Mouse (Mus musculus): ENCODE data around the gene 1700037H04Rik.

Gene 1700037H04Rik

DNA sequence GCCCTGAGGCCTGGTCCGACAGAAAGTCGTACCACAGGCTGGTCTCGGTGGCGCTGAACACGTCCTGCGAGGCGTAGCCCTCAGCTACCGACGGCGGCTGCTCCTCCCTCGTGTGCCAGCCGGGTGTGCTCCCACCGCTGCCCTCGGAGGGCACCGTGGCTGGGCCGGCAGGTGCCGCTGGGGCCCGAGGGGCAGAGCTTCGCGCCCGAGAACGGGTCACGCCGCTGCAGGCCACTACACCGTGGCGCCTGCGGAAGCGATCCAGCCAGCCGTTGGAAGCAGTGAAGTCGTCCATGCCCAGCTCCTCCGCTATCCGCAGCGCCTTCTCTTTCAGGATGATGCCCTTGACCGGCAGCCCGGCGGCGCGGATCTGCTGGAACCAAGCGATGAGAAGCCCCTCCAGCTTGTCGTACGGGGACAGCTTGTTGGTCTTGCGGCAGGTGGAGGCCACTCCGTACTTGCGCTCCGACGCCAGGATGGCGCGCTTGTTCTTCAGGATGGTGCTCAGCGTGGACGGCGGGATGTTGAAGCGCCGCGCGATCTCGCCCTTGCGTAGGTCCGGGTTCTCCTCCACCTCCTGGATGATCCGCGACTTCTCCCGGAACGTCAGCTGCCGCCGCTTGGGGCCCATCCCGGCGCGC, 19.5 kb upstream of the 1700037H04Rik start:
- peak; percentile 70 to 73 for DNase-seq (ENCODE audit: low spot score in 2 of 2)

DNA sequence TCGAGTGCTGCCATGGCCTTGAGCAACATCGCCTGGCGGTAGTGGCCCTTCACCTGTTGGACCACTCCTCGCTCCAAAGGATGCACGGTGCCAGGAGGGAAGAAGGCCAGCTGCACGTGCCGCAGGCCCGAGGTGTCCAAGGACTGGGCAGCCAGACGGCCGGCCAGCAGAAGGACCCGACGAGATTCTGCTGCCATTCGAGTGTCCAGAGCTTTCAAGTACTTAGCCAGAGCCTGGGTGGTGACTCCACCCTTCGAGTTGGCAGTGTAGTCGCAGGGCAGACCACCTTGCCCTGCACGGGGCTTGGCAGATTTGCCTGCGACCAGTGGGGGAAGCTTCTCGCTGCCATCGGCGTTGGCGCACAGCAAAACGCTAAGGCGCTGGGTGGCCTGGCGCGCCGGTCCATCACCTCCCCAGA, 19.0 kb upstream of the 1700037H04Rik start:
- DNase-seq (ENCODE audit: low spot score in 2 of 2): no peak

DNA sequence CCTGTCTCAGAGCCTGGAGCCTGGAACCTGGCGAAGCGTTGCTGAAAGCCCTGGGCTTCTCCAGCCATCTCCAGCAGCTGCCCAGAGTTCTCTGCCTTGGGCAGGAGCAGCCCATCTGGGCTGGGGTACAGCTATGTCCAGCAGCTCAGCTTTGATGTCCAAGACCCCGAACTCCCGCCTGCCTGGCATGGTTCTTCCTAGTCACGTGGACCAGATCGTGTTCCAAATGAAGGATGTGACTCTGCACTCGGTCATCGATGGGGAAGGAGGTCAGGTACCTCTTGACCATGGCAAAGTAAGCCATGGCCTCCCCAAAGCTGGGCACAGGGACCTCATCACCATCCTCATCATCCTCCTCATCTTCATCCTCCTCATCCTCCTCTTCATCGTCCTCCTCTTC, 18.1 kb upstream of the 1700037H04Rik start:
- DNase-seq (ENCODE audit: low spot score in 2 of 2): no peak

DNA sequence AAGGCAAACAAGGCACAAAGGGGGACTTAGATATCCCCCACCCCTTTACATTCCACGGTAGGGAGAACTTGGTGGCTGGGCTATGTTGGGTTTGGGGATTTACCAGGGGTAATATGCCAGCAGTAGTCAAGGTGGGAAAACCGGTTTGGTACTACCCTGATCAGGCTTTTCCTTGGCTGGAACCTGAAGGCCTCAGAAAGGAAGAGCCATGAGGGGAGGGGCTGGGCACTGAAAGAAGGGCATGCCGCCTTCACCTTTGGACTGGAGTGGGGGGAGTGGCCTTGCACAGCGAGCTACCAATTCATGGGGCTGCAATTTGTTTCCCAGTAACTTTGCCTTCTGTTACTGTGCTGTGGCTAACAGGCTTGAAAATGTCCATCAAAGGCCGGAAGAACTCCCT, 16.6 kb upstream of the 1700037H04Rik start:
- DNase-seq (ENCODE audit: low spot score in 2 of 2): no peak

DNA sequence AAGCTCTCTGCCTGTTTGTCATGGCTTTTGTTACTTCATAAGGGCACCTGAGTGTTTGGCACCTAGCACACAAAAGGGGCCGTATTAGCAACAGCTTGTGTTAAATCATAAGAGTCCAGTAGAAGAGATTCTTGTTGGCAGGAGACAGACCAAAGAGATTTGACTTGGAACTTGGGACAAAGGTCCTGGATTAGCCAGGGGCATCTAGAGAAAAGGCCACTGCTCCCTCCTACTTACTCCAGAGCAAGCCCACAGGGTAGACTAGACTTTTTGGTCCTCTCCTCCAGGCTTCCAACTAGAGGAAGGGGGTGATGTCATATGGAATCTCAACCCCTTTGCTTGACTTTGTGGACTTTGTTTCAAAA, 16.0 kb upstream of the 1700037H04Rik start:
- no peak for DNase-seq (ENCODE audit: low spot score in 2 of 2)

DNA sequence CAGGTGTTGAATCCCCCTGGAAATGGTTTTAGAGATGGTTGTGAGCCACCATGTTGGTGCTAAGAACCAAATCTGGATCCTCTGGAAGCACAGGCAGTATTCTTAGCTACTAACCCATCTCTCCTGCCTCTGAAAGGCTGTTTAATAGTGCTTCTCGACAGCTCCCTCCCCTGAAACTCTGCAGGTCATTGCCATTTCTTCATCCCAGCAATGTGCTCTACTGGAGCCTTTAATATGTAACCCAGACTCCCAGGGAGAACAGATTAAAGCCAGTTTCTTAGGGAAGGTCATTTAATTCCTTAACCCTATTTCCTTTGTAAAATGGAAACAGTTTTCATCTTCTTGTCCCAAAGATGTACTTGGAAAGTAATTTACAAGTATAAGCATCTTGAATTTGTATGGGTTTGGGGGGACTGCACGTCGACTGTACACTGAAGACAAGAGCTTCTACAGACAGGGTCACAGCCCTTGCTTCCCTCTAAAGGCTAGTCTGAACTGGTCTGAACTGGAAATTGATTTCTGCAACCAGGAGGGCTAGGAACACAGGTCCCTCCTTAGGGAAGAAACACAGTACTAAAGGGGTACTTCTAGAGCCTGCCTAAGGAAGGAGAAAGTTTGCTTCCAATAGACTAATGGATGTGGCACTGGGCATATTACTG, 15.5 kb upstream of the 1700037H04Rik start:
- DNase-seq (ENCODE audit: low spot score in 2 of 2): no peak

DNA sequence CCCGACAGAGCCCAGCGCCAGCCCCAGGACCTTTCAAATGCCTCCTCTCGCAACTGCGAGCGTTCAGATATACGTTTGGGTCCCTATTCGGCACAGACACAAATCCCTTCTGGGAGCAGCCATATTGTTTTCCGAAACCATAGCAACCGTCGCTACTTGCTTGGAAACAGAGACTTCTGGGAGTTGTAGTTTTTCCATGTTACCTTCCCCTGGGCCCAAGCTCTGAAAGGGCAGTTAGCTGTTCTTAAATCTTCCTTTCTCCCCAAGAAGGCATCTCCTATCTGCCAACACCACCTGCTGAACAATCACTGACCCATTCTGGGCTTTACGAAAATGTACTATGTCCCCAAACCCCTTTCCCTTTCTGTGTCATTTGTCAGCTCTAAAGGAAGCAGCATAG, 14.8 kb upstream of the 1700037H04Rik start:
- DNase-seq (ENCODE audit: low spot score in 2 of 2): peak in 1 of 2 experiments; percentile 65

DNA sequence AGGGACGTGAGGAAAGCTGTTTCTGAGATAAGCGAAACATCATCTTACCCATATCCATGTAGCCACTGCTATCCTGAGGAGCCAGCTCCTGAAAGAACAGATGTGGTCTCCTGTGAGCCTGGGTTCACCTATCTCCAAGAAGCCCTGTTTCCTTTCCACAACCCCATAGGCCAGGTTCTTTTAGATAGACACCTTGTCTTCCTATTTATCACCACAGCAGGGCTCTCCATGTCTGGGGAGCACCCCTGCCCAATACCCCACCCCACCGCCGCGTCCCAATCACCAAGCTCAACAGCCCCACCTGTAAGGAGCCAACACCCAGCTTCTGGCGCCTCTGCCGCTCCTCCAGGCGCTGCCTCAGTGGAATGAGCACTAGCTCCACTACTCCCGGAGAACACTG, 12.4 kb upstream of the 1700037H04Rik start:
- DNase-seq (ENCODE audit: low spot score in 2 of 2): peak in 1 of 2 experiments; percentile 45

DNA sequence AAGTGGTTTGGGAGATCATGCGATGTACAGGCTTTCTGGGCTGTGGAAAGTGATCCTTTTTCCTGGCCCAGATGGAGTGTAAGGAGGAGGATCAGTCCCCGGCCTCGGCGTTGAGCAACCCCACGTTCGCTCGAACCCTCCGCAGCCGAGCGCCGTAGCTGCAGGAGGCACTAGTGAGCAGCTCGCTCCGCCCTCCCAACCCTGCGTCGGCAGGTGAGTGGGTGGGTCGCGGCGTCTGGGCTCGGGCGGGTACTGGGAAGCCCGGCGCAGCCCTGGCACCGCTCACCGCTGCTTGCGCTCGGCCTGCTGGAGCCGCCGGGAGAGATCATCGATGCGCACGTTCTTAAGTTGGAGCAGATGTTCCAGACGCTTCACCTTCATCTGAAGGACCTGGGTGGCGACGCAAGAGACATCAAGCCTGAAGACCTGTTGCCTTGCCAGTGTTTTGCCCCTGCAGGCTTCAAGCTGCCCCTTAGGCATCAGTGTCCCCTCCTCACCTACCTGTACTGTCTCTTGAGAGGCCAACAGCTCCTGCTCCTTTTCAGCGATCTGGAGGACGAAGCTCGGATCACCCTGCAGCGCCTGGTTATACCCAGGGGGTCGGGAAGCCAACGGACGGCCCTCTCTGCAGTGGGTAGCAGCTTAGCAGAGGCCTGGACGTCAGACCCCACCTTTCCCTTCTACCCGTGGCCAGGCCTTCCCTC, 11.7 kb upstream of the 1700037H04Rik start:
- peak in 1 of 2 experiments; percentile 76 for DNase-seq (ENCODE audit: low spot score in 2 of 2)

DNA sequence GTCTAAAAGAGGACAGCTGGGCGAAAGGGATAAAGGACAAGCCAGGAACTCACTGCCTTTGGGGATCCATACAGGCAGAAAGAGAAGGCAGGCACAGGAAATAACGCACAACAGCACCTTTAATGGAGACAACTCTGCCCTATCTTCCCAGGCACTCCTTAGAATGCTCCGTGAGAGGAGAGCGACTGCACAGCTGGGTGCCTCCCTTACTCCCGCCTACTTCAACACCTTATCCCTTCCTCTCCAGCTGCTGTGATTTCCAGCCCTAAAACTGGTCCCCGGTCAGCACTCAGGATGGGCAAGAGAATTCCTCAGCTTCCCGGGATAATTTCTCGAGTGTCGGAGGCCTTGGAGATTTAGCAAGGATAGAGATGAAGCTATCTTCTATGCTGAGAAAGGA, 11.1 kb upstream of the 1700037H04Rik start:
- DNase-seq (ENCODE audit: low spot score in 2 of 2): no peak

DNA sequence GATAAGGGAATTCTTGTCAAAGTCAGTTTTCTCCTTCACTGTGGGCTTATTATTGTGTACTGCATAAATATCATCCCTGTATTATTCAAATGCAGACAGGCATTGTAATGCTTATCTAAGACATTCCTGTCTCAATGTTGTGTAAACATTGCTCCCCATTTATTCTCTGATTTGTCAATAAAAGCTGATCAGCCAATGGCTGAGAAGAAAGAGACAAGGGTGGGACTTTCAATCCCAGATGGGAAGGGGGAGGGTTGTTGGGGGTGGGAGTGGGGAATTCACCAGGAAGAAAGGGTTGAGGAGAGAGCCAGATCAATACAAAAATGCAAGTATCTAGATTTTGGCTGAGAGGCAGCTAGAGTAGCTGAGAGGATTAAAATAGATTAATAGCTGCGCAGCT, 9.0 kb upstream of the 1700037H04Rik start:
- DNase-seq (ENCODE audit: low spot score in 2 of 2): no peak

DNA sequence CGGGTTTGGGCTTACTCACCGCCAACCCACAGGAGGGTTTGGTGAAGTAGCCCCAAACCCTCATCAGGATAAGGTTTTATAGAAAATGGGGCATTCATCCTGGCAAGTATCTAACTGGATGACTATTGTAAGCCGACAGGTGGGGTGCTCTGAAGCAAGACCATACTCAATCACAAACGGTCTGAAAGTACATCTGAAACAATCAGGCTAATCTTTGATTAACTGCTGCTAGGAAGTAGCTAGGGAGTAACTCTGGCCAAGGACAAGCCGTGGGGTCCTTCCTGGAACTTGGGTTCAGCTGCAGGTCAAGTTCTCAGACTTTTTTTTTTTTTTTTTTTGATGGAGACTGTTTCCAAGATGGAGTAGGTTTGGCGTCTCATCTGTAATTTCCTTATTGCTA, 8.1 kb upstream of the 1700037H04Rik start:
- DNase-seq (ENCODE audit: low spot score in 2 of 2): no peak

DNA sequence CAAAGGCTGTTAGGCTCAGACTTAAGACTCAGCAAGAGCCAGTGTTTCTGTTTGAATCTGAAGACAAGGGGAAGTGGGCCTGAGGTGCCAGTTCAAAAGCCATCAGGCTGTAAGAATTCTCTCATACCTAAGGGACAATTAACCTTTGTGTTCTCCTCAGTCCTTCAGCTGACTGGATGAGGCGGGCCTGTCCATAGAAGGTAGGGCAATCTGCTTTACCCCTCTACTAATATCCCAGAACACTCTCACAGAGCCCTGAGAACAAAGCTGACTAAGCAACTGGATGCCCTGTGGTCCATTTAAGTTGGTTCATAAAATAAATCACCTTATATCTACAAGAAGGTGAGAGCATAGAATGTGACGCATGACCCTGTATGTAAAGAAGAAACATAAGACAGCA, 6.3 kb upstream of the 1700037H04Rik start:
- DNase-seq (ENCODE audit: low spot score in 2 of 2): no peak

DNA sequence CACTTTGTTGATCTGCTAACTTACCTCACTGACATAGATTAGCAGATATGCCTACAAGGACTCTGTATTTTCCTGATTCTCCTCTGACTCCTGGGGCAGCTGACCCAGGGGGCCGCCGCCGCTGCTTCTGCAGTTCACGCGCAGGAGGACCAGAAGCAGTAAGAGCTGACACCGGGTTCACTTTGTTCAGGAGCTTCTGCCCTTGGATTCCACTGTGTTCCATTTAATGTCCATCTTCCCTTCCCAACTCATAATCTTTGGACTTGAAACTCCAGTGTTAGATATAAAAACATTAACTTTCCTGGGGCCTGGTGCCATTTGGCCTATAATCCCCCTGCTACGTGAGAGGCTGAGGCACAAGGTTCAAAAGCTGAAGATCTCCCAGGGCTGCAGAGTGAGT, 4.0 kb upstream of the 1700037H04Rik start:
- no peak for DNase-seq (ENCODE audit: low spot score in 2 of 2)

DNA sequence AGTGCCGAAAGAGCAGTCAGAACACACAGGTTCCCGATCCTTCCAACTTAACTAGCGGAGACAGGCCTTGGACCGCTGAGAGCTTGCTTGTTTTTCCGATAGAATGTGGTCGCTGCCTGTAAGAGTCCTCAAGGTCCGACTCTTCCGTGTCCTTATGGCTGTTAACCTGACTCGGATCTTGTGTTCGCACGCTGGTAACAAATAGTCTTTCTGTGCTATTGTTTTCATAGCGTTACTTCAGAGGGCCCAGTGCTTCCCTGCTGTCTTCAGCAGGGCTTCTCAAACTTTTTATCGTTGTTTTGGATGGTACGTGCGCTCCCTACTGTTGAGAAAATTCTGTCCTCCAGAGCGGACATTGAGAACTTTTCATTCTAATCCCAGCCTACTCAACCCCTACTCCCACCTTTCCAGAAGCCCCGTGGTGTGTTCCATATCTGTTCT, 810 bp upstream of the 1700037H04Rik start:
- peak in 1 of 2 experiments; percentile 52 for DNase-seq (ENCODE audit: low spot score in 2 of 2)

DNA sequence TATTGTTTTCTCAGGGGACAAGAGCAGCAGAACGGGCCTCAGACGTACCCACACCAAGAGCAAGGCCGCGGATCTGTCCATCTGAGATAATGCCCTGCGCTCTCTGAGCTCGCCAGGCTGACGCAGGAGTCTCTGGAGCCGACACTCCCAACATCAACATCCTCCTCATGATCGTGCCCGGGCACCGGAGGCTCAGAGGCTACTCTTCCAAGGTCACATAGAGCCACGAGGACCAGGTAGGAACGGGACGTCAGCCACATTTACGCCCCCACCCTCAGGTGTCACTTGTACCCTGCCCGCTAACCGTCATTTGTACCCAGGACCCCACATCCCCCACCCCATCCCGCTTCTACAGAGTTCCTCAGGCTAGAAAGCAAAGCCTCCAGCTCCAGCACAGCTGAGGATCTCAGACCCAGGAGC, 380 bp downstream of the 1700037H04Rik start:
- peak in 1 of 2 experiments; percentile 77 for DNase-seq (ENCODE audit: low spot score in 2 of 2)

DNA sequence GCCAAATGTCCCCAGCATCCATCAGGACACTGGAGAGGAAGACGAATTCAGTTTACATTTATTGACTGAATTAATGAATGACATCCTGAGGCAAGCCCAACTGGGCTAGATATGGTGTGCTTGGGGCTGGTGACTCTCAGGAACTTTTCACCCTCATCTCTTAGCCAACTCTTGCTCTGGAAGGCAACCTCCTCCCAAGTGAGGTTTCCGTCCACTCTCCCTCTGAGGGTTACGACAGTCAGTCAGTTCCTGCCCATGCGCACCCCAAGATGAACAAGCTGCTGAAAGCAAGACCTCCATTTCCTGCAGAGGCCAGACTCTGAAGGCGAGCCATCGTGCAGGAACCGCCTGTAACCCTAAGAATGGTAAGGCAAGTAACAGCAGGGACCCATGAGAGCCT, 2.9 kb downstream of the 1700037H04Rik start:
- no peak for DNase-seq (ENCODE audit: low spot score in 2 of 2)

DNA sequence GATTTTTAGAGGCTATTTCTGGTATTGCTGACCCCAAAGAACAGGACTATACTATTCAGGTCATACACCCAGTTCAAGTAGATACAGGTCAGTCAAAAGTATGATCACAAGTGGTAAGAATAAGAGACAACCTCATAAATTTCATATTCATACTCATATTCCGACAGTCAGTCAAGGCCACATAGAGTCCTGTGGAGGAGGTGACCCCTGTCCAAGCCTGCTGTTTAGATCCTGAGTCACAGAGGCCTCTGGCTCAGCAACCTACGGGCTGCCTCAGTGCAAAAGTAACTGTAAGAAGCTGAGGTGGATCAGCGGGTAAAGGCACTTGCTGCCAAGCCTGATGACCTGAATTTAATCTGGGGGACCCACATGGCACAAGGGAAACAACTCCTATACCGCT, 5.8 kb downstream of the 1700037H04Rik start:
- DNase-seq (ENCODE audit: low spot score in 2 of 2): no peak

DNA sequence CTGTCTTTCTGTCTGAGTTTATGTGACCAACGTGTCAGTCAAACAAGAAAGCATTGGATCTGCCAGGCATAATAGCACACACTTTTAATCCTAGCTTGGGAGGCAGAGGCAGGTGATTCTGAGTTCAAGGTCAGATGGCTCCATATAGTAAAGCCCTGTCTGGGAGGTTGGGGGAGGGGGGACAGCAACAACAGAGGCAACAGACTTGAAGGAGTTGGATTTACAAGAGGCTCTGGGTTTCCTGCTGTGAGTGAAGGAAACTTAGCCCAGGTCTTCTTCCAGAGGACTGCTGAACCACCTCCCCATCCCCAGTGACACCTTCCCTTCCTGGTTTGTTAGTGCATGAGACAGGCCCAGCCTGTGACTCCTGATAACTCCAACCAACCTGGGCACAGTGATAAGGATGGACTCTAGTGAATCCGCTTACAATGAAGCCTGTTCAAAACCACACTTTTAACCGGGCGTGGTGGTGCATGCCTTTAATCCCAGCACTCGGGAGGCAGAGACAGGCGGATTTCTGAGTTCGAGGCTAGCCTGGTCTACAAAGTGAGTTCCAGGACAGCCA, 7.6 kb downstream of the 1700037H04Rik start:
- peak in 1 of 2 experiments; percentile 53 for DNase-seq (ENCODE audit: low spot score in 2 of 2)

DNA sequence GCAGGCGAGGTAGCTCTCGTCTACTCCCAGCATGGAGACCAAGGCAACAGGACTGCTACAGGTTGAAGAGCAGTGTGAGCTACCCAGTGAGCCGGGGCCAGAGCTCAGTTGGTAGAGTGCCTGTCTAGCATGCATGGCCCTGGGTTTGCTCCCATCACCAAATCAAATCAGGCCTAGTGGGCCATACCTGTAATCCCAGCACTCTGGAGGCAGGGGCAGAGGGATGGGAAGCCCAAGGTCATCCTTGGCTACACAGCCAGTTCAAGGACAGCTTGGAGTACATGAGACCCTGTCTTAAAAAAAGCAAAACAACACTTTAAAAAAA, 10.7 kb downstream of the 1700037H04Rik start:
- DNase-seq (ENCODE audit: low spot score in 2 of 2): no peak

DNA sequence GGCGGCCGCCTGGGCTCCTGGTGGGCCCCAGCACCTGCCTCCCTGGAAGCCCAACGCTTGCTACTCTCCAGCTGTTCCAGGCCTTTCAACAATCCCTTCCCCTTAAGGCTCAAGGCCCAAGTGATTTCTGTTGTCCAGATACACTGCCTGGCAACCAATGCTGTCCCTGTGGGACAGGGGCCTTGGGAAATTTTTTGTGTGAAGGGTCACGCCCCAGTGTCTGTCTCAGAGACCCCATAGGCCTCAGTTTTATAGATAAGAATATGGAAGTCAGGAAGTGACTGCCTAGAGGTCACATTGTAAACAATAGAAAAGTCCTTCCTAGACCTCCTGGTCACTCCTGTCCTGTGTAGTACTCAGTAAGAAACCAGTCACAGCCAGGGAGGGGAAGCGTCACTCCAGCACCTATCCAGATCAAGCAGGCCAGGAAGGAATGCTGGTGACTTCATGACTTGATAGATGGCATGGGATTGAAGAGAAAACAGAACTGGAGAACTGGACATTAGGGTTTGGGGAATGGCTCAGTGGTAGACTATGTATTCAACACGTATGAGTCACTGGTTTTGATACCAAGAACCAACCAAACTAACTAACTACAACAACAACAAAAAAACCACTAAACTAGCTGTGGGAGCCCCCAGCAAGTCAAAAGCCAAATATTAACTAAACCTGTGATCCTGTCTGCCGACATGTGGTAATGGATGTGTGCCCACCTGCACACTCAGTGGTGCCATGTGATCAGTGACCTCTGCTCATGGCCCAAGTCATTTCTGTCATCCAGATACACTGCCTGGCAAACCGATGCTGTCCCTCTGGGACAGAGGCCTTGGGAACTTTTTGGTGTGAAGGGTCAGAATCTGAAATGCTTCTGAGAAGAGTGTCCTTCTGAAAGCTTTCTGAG, 11.3 kb downstream of the 1700037H04Rik start:
- no peak for DNase-seq (ENCODE audit: low spot score in 2 of 2)

DNA sequence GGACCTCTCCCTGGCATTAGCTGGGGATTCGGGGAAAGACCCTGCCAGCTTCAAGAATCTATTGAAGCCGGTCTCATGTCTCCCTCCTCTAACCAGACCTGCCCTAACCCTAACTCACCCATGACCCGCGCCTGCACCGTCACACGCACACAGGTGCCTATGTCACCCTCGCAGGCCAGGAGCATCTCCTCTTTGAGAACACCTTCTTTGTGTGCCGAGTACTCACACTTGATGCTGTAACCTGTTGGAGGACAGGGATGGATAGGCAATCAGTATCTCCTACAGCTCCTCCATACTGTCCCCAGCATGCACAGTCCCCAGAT, 12.9 kb downstream of the 1700037H04Rik start:
- no peak for DNase-seq (ENCODE audit: low spot score in 2 of 2)
